Mouse (Mus musculus): ENCODE results near the gene Tkt.
"Not testable (repeated sequence)": the region's sequence is repeated elsewhere in the genome, so short reads cannot be mapped to it uniquely, and the experiment has no call there.

The Tkt gene

DNA sequence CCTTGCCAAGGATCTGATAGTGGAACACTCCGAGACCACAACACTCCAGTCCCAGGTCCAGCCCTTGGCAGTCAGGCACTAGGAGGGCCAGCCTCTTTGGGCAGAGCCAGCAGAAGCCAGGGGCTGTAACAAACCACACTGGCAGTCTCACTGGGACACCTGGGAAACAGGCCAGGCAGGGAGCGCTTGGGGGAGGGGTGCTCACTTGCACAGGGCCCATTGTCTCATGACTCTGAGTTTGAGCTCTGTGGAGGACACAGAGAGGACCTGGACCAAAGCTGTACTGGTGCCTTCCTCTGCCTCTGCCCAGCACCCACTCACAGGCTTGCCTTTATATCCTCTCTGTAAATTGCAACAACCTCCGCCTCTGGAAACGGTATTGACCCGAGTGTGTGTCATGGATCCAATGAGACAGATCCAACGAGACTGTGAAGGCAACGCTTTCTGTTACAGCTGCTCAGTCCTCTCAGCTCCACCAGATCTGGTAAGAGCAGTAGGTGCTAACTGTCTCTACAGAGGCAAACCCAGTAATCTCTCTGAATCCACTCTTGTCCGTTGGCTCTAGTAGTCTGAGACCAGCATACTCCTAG lies at the start of gene Tkt:
TSS of gene Tkt (plus strand) at position 229 of the 590 bp plus-strand sequence.
- CTCF ChIA-PET: no interaction called here

DNA sequence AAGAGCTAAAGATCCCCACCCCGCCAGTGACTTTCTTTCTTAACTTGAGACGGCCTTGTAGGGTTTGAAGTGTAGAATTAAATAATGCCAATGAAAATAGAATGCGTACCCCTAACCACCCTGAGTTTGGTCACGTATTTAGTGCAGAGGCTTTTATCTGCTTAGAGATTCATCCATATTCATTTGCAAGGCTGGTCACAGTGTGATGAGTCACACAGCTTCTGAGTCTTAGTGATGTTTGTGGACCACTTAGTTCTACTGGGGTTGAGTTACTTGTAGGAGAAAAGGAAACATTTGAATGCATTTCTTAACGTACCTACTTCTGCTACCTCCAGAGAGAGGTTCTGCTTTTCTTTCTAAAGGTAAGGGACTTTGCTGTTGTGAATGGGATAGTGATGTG lies 43.2 kb upstream of the Tkt start:
- CTCF ChIA-PET: no interaction called here

DNA sequence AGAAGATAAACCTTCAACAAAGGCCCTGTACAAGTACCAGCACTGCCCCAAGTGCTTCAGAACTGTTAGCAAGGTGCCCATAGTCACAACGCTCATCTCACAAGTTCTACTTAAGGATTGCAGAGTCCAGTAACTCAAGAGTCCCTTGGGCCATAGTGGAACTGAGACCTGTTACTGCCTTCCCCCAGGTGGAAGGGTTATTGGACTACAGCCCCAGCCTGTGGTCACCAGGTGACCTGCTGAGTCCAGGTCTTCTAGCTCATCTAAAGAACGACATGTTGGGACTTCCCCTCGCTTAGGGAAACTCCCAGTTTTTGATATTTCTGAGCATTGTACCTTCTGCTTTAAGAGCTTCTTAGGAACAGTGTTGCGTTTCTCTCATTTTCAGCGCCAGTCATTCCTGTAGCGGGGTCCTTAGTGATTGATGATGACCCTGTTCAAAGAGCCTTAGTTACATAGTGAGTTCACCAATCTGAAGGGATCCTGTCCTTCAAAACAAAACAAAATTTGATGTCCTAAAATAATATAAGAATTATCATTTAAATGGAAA lies 37.9 kb upstream of the Tkt start:
- CTCF ChIA-PET: no interaction called here

DNA sequence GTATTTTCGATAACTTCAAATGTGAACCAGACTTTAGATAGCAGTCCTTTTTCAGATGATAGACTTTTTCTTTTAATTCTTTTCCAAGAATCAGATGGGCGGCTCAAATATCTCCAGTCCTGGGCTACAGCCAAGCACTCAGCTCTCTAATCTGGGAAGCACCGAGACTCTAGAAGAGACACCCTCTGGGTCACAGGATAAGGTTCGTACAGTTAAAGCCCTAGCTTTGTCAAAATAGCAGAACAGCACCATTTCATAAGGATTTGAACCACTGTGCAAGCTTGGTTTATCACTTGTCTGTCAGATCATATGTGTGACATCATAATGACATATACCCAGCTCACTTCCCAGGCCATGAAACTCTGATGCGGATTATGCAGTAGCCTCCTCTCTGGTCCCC lies 35.3 kb upstream of the Tkt start:
- CTCF ChIA-PET: no interaction called here

DNA sequence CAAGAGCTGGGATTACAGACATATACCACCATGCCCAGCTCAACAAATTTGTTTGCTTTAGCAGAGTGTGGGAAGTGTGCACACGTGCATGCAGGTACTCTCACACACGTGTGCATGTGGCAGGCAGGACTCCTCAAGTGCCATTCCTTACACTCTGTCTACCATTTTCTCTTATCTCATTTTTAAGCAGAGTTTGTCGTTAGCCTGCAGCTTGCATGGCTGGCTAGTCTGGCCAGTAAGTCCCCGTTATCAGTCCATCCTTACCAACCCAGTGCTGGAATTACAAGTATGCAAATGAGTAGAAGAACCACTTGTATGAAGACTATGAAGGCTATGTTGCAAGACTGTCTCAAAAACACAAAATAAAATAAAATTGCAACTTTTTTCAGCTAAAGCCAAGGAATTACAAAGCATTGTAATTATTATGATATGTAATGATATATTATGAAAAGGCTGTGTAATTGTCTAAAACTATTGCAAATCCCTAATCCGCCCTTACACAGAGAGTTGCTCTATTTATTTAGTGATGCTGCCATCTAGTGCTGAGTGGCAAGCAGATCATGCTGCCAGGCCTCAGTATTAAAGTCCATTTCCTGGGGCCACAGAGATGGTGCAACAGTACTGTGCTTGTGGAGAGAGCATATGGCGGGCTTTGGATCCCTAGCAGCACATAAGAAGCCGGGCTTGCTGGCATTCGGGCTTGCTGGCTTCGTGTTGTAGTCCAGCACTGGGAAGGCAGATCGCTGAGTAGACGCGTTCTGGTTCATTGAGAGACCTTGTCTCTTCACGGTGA lies 32.0 kb upstream of the Tkt start:
- CTCF ChIA-PET: no interaction called here

DNA sequence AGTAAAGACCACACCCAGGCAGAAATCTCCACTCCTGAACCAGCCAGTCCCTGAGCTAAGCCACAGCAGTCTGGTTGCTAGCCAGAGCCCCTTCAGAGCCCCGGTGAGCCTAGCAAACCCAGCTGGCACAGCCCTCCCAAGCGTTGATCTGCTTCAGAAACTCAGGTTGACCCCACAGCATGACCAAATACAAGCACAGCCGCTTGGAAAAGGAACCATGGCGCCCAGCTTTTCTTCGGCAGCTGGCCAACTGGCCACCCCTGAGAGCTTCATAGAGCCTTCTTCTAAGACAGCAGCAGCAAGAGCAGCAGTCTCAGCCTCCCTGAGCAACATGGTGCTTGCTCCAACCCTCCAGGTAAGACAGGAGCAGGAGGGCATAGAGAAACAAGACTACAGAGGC lies 28.8 kb upstream of the Tkt start:
- CTCF ChIA-PET: no interaction called here

DNA sequence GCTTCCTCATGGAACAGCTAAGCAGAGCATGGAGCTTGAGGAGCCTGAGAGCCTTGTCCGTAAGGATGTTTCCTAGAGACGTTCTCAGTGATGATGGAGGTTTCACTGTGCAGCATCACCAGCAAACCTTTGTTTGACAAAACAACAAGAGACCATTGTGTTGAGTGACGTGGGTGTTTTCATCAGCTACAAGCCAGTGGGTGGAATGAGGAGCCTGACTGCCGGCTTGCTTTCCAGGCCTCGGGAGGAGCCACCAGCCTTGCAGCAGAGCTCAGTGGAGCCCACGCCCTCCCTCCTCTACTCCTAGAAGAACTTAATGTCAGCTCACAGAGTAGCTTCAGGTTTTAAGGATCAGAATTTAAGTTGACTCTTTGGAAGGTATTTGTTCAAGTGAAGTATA lies 24.8 kb upstream of the Tkt start:
- CTCF ChIA-PET: no interaction called here

DNA sequence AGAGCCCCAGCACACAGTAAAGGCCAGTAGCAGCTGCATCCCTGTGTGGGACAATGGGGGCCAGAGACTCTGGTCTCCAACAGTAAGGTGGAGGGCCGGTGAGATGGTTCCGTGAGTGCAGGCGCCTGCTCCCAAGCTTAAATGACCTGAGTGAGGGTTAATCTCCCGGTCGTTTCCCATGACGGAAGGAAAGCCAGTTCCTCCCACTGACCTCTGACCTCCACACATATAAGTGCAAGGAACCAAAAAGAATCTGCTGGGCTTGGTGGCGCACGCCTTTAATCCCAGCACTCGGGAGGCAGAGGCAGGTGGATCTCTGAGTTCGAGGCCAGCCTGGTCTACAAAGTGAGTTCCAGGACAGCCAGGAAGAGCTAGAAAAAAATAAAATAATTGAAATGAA lies 19.8 kb upstream of the Tkt start:
- CTCF ChIA-PET: no interaction called here

DNA sequence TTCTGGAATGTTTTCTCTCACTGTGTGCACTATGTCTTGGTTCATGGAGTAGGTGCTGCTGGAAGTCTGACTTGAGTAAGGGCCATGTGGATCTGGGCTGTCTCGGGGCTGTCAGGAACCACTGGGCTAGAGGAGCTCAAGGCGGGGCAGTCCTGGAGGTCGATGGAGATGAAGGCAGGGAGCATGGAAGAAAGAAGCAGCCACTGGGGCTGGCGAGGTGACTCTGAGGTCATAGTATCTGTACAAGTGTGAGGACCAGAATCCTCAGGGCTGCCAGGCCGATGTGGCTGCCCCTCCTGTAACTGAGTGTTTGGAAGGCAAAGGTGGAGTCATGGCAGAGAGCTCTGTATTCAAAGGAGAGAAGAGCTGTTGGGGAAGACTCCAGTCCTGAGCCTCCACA lies 19.2 kb upstream of the Tkt start:
- CTCF ChIA-PET: no interaction called here

DNA sequence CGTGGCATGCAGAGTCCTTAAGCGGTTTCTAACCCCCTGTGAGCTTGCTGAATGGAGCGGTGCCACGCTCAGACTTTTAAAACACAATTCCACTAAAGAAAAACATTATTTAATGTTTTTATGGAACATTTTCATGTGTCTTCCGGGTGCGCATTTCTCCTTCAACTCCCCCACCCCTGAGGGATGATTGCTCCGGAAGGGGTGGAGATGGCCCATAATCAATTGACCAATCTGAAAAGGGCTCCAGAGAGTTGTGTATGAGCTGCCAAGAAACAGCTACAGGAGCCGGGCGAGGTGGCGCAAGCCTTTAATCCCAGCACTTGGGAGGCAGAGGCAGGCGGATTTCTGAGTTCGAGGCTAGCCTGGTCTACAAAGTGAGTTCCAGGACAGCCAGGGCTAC lies 18.7 kb upstream of the Tkt start:
- CTCF ChIA-PET: interaction anchor here (0.6 kb wide), 1 partner anchor 123 kb away, joined by 3 read pairs; no protein-coding TSS in a partner anchor

DNA sequence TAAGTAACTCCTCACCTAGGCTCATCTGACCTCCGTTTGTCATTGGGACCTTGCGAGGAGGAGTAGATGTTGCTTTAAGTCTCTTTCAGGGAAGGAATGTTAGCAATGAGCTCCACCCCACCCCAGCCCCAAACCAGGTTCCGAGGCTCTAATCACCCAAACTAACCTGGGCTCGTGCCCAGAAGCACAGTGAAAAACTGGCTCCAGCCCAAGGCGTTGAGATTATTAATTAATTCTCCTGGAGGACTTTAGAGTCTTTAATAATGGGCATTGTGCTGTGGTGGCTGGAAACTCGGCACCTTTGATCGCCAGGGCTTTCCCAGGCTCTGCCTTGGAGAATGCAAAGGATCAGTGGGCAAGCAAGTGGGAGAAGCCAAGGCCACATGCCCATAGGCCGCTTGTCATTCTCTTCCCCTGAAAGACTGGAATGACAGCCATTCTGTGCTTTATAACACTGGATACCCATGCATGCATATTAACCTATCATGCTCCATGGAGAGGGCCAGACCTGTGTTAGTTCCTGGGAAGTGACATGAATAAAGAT lies 17.4 kb upstream of the Tkt start:
- CTCF ChIA-PET: no interaction called here

DNA sequence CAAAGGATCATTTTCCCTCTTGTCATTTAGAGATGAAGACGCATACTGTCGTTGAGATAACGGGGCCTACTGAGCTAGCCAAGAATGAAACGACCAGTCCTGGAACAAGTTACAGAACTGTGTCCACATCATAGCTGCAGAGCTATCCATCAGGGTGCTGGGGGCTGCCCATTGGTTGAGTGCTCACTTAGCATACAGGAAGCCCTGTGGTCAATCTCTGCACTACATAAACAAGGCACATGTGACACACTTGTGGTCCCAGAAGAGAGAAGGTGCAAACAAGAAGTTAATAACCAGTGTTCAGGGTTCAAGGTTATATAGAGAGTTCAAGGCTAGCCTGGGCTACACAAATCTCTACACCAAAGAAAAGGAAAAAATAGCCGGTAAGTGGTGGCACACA lies 16.7 kb upstream of the Tkt start:
- CTCF ChIA-PET: no interaction called here

DNA sequence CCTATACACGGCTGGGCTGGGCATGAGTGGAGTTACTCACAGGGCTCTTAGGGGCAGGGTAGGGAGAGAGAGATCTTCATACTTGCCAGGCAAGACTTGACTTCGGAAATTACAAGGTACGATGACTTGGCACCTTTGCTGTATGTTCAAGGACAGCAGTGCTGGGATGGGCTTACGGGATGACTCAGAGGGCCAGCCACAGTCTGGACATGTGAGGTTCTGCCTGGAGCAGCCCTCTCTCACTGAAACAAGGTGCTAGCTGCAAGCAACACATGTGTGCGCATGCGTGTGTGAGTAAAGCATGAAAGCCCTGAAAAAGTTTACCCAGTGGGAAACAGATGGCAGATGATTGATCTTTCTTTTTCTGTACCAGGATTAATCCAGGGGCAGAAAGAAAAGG lies 16.3 kb upstream of the Tkt start:
- CTCF ChIA-PET: no interaction called here

DNA sequence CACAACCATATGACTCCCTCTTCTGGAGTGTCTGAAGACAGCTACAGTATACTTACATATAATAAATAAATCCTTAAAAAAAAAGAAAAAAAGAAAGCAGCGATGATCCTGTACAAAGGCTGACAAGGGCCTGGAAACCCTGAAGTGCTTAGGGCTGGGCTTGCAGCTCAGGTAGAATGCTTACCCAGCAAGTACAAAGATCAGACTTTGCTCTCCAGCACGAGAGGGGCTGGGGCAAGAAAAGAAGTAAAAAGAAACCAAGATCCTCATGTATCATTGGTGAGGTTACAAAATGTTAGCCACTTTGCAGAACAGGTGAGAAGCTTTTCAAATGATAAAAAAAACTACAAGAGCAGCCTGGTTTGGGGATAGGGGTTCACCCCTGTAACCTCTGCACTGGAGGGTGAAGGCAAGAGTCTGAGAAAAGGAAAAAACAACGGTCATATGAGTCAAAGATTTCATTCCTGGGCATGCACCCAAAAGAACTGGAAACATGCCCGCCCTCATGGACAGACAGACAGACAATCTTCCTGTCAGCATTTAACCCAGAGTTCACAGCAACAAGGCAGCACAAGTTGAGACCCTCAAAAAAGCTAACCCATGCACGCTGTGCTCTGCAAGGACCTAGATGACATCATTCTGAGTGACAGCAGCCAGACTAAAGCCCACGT lies 14.2 kb upstream of the Tkt start:
- CTCF ChIA-PET: no interaction called here

DNA sequence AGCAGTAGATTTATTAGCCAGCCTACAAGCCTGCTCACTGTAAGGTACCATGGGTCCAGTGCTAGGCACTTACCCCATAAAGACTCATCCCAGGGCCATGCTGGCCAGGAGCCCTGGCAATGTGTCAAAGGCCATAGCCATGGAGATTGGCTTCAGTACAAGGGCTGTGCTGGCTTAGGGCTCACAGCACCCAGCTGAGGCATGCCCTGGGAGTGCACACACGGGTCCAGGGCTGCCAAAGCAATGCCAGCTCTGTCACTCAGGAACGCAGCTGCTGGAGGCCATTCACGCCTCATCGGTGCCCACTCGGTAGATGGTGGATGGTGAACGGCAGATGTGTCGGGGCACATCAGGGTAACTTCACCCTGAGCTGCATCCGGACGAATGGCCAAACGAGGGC lies 6.6 kb upstream of the Tkt start:
- CTCF ChIA-PET: no interaction called here

DNA sequence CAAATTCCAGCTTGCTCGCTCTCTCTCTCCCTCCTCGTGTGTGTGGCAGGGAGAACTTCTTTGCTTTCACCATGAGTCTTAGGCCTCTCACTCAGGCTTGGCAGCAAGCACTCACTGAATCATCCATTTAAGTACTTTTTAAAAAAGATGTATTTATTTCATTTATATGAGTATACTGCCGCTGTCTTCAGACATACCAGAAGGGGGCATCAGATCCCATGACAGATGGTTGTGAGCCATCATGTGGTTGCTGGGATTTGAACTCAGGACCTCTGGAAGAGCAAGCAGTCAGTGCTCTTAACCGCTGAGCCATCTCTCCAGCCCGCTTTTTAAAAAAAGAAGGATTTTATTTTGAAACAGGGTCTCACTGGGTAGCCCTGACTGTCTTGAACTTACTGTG lies 4.8 kb upstream of the Tkt start:
- CTCF ChIA-PET: not testable (repeated sequence)

DNA sequence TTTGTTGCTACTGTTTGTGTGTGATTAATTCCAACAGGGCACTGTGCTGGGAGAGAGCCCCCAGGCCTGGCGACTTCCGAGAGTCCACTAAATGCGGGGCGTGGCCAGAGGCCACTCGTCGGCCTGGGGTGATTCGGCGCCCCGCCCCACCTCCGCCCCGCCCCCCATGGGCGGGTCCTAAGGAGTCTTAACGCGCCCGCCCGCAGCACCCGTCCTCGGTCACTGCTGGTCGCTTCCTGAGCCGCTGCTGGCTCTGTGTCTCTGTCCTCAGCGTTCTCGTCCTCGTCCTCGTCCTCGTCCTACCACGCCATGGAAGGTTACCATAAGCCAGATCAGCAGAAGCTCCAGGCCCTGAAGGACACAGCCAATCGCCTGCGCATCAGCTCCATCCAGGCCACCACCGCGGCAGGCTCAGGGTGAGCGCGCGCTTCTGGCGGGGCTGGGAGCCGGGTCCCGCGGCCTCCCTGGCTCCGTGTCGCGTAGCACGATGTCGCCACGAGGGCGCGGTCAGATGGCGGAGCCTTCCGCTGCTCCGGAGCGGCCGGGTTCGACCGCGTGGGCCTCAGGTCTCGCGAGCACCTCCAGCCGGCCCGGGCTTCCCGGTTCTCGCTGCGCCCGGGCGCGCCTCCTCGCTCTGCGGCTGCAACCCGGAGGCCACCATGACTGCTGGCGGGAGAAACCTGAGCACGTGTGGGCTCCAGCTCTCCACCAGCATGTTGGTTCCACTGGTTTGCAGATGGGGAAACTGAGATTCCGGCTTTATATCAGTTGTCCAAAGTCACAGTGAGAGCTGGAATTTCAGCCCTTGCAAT lies 1.0 kb downstream of the Tkt start:
- CTCF ChIA-PET: no interaction called here

DNA sequence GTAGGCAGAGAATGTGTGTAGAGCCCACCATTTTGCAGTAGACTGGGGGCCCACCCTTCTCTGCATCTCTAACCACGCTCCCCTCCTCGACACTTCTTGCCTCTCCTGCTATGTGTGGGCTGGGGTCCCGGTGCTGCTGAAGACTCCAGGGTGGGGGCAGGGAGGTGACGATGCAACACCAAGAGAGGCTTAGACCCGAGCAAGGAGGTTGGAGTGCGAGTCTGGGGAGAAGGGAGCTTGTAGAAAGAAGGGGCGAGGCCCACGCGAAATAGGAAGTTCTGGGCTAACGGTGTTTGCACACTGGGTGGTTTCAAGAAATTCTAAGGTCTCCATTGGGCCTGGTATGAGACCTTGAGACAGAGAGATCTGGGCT lies 1.6 kb downstream of the Tkt start:
- CTCF ChIA-PET: no interaction called here

DNA sequence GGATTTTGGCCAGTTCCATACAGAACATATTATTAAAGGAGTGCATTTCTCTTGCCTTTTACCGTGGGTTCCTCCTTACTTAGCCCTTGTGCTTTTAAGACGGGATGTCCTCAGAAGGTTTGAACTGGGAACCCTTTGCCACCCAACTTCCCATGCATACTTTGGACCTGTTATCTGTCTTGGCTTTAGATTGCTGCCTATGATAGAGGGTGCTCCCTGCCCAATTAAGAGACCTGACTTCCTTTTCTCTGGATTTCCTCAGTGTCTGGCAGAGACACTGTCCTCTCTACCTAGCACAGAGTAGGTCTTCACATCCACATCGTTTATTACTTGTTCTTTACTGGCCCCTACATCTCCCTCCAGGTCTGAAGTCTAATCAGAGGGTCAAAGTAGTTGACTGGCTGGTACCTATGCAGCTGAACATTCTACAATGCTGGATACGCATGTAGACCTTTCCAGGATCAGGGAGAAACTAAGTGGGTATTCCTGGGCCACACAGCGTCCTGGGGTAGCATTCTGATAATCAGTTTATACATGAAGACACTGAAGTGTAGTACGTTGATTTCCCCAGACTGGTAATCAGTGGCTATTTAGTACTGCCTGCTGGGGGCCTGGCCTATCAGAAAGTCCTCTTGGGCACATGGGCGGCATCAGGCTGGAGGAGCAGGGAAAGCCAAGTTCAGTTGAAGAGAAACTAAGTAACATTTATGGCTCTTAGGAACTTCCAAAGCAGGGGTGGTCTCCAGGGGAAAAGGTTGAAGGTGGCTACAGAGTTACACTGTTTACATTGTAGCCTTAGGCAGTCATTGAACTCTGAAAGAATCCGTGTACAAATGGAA lies 2.3 kb downstream of the Tkt start:
- CTCF ChIA-PET: no interaction called here

DNA sequence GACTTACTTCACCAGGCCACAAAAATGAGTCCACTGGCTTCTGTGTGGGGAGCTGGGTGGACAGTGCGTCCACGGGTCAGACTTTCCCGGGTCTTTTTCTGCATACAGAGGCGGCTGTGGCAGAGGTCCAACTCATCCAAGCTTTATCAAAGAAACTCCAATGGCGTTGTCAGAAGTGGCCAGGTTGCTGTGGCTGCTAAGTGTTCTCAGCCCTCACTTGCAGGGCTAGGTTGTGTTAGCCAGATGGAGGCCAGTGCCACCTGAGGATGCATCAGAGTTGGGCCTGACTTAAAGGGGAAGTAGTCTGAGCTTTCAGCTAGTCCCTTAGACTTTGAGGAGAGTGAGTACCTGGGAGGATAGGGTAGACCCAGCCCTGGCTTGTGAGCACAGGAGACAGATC lies 3.4 kb downstream of the Tkt start:
- CTCF ChIA-PET: no interaction called here

DNA sequence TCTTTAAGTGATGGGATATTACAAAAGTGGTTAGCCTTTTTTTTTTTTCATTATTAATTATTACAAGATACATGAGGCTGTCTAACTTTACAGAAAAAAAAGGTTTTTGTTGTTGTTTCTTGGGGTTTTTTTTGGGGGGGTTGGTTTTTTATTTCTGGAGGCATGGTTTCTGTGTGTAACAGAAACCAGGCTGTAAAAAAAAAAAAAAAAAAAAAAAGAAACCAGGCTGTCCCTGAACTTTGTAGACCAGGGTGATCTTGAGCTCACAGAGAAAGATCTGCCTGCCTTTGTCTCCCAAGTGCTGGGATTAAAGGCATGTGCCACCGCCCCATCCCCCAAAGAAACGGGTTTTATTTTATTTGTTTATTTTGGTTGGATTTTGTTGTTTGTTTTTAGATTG lies 3.8 kb downstream of the Tkt start:
- CTCF ChIA-PET: no interaction called here
